Mouse (Mus musculus): ENCODE measurements around the gene Sirt7. TPM values are rescaled to one million over a fixed set of nuclear protein-coding genes. Genes with fewer than 3 reads are reported as not detected.

Gene Sirt7
- polyA plus RNA-seq, 1 experiment = 5.8 TPM

- Histone ChIP-seq H3K4me1 (ENCODE audit: control insufficient read depth, insufficient read depth, insufficient read length, low read length) (peaks cover 5% of the 10 kb centered on the region), H3K4me3 (ENCODE audit: insufficient read depth, low read depth, low read length) (no peak overlapping the region), H3K27ac (replicated peaks; ENCODE audit: low read depth, low read length) (no peak overlapping the region)
Measured at GRCm38 (mm10) chr11:120615167-120615566, 9.9 kb downstream of the Sirt7 start.

- no peak overlapping the region for H3K4me3 ChIP-seq (ENCODE audit: insufficient read depth, low read depth, low read length)
- H3K27ac ChIP-seq (replicated peaks; ENCODE audit: low read depth, low read length) = no peak overlapping the region
Measured at GRCm38 (mm10) chr11:120613976-120614375, 11.1 kb downstream of the Sirt7 start.

GRCm38 (mm10) chr11:120613481-120613972, 11.5 kb downstream of the Sirt7 start:
- no peak overlapping the region for H3K4me3 ChIP-seq (ENCODE audit: insufficient read depth, low read depth, low read length)

More at GRCm38 (mm10) chr11:120613976-120614375, 11.1 kb downstream of the Sirt7 start:
- peaks cover 5% of the 10 kb centered on the region for H3K4me1 ChIP-seq (ENCODE audit: control insufficient read depth, insufficient read depth, insufficient read length, low read length)

GRCm38 (mm10) chr11:120612763-120613162, 12.3 kb downstream of the Sirt7 start:
- Histone ChIP-seq H3K4me3 (ENCODE audit: insufficient read depth, low read depth, low read length) (no peak overlapping the region), H3K4me1 (ENCODE audit: control insufficient read depth, insufficient read depth, insufficient read length, low read length) (peaks cover 5% of the 10 kb centered on the region), H3K27ac (replicated peaks; ENCODE audit: low read depth, low read length) (no peak overlapping the region)

More at GRCm38 (mm10) chr11:120613481-120613972, 11.5 kb downstream of the Sirt7 start:
- H3K27ac ChIP-seq (replicated peaks; ENCODE audit: low read depth, low read length) = no peak overlapping the region
- H3K4me1 ChIP-seq (ENCODE audit: control insufficient read depth, insufficient read depth, insufficient read length, low read length) = peaks cover 5% of the 10 kb centered on the region

- no peak overlapping the region for H3K4me3 ChIP-seq (ENCODE audit: insufficient read depth, low read depth, low read length)
- H3K27ac ChIP-seq (replicated peaks; ENCODE audit: low read depth, low read length) = no peak overlapping the region
- no peaks in the 10 kb centered on the region; the same call in 1 of the 2 replicates for H3K4me1 ChIP-seq (ENCODE audit: control insufficient read depth, insufficient read depth, insufficient read length, low read length)
Measured at GRCm38 (mm10) chr11:120610477-120611046, 14.5 kb downstream of the Sirt7 start.

- H3K27ac ChIP-seq (replicated peaks; ENCODE audit: low read depth, low read length) = no peak overlapping the region
- no peak overlapping the region for H3K4me3 ChIP-seq (ENCODE audit: insufficient read depth, low read depth, low read length)
- no peaks in the 10 kb centered on the region; the same call in 1 of the 2 replicates for H3K4me1 ChIP-seq (ENCODE audit: control insufficient read depth, insufficient read depth, insufficient read length, low read length)
Measured at GRCm38 (mm10) chr11:120609250-120609649, 15.8 kb downstream of the Sirt7 start.

- no peaks in the 10 kb centered on the region; the same call in 1 of the 2 replicates for H3K4me1 ChIP-seq (ENCODE audit: control insufficient read depth, insufficient read depth, insufficient read length, low read length)
- H3K4me3 ChIP-seq (ENCODE audit: insufficient read depth, low read depth, low read length) = no peak within 1 kb of the TSS
- H3K27ac ChIP-seq (replicated peaks; ENCODE audit: low read depth, low read length) = no peak within 1 kb of the TSS
Measured at GRCm38 (mm10) chr11:120608241-120609034, 16.6 kb downstream of the Sirt7 start, which contains the start of gene Npb. Gene Npb, plus strand, starts transcription at chr11:120608477.

- Histone ChIP-seq H3K4me3 (ENCODE audit: insufficient read depth, low read depth, low read length) (no peak overlapping the region), H3K4me1 (ENCODE audit: control insufficient read depth, insufficient read depth, insufficient read length, low read length) (no peaks in the 10 kb centered on the region; the same call in 1 of the 2 replicates), H3K27ac (replicated peaks; ENCODE audit: low read depth, low read length) (no peak overlapping the region)
Measured at GRCm38 (mm10) chr11:120606764-120607163, 18.3 kb downstream of the Sirt7 start.

GRCm38 (mm10) chr11:120605667-120606066, 19.4 kb downstream of the Sirt7 start:
- Histone ChIP-seq H3K4me3 (ENCODE audit: insufficient read depth, low read depth, low read length) (no peak overlapping the region), H3K4me1 (ENCODE audit: control insufficient read depth, insufficient read depth, insufficient read length, low read length) (no peaks in the 10 kb centered on the region; the same call in 1 of the 2 replicates)

GRCm38 (mm10) chr11:120603545-120603944, 21.5 kb downstream of the Sirt7 start:
- no peak overlapping the region for H3K27ac ChIP-seq (replicated peaks; ENCODE audit: low read depth, low read length)
- no peak overlapping the region for H3K4me3 ChIP-seq (ENCODE audit: insufficient read depth, low read depth, low read length)
- peaks cover 5% of the 10 kb centered on the region for H3K4me1 ChIP-seq (ENCODE audit: control insufficient read depth, insufficient read depth, insufficient read length, low read length)

More at GRCm38 (mm10) chr11:120605667-120606066, 19.4 kb downstream of the Sirt7 start:
- no peak overlapping the region for H3K27ac ChIP-seq (replicated peaks; ENCODE audit: low read depth, low read length)

GRCm38 (mm10) chr11:120600716-120601115, 24.3 kb downstream of the Sirt7 start:
- Histone ChIP-seq H3K4me1 (ENCODE audit: control insufficient read depth, insufficient read depth, insufficient read length, low read length) (peaks cover 10% of the 10 kb centered on the region), H3K4me3 (ENCODE audit: insufficient read depth, low read depth, low read length) (no peak overlapping the region), H3K27ac (replicated peaks; ENCODE audit: low read depth, low read length) (no peak overlapping the region)

GRCm38 (mm10) chr11:120598990-120599549, 26.0 kb downstream of the Sirt7 start:
- peak overlapping the region; percentile 68 for H3K27ac ChIP-seq (replicated peaks; ENCODE audit: low read depth, low read length)

GRCm38 (mm10) chr11:120598283-120598989, 26.6 kb downstream of the Sirt7 start, which contains the start of the genes Alyref and Anapc11:
Gene Alyref, minus strand, starts transcription at chr11:120598365.
Gene Anapc11, plus strand, starts transcription at chr11:120598421.
- Histone ChIP-seq H3K4me3 (ENCODE audit: insufficient read depth, low read depth, low read length) (peak within 1 kb of the TSS; percentile 74), H3K27ac (replicated peaks; ENCODE audit: low read depth, low read length) (peak within 1 kb of the TSS; percentile 68), H3K4me1 (ENCODE audit: control insufficient read depth, insufficient read depth, insufficient read length, low read length) (peaks cover 10% of the 10 kb centered on the region)

More at GRCm38 (mm10) chr11:120598990-120599549, 26.0 kb downstream of the Sirt7 start:
- peak overlapping the region; percentile 74 for H3K4me3 ChIP-seq (ENCODE audit: insufficient read depth, low read depth, low read length)
- peaks cover 10% of the 10 kb centered on the region for H3K4me1 ChIP-seq (ENCODE audit: control insufficient read depth, insufficient read depth, insufficient read length, low read length)

All from brown adipose tissue, adult 24 weeks (tissue).